Comparison of ENCODE assay signal across 24 mouse cellular contexts in the genomic region with DNA sequence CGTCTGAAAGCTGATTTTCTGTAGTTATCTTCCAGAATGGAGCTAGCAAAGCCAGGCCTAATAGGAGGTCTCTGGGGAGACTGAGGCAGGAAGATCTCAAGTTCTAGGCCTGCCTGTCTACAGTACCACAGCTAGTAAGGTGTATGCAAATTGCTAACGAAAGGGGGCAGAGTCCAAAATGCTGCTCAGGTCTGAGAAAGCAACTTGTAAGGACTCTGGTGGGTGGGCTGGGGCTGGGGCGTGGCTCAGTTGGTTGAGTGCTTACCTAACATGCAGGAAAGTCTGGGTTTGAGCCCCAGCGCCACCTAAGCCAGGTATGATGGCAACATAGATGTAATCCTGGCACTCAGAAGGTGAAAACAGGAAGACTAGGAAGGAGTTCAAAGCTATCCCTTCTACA.
"Had no signal": no experiment of that assay in that cellular context is flagged by ENCODE, and none has a peak within 500 bp of the region (broad histone marks: within the 10 kb centered on the region; RNA-seq: fewer than 3 reads in every experiment).

No protein-coding gene starts in this region.

- H3K9ac ChIP-seq: heart, embryonic 12.5 days; hindbrain, embryonic 13.5 days; hindbrain, embryonic 15.5 days; intestine, embryonic 15.5 days; limb, embryonic 13.5 days; liver, embryonic 13.5 days; liver, embryonic 15.5 days had no signal

- H3K4me3 ChIP-seq: gastrocnemius, adult 2 months; heart, embryonic 10.5 days; heart, embryonic 12.5 days; hindbrain, embryonic 10.5 days; hindbrain, embryonic 13.5 days; hindbrain, embryonic 15.5 days; intestine, embryonic 15.5 days; layer of hippocampus, adult 2 months; left cerebral cortex, adult 2 months; limb, embryonic 13.5 days; liver, embryonic 13.5 days; liver, embryonic 15.5 days had no signal

- ATAC-seq: hindbrain, postnatal 0 days; intestine, embryonic 15.5 days; intestine, postnatal 0 days had no signal

- H3K9me3 ChIP-seq: heart, embryonic 10.5 days; hindbrain, embryonic 13.5 days; hindbrain, embryonic 15.5 days; intestine, embryonic 15.5 days; liver, embryonic 13.5 days had no signal

- H3K27ac ChIP-seq: hindbrain, embryonic 10.5 days; hindbrain, embryonic 13.5 days; hindbrain, embryonic 15.5 days; hindbrain, postnatal 0 days; intestine, embryonic 15.5 days; layer of hippocampus, adult 2 months; left cerebral cortex, adult 2 months; liver, embryonic 13.5 days; liver, embryonic 15.5 days had no signal

- DNase-seq: gastrocnemius, adult 2 months; gastrocnemius, postnatal 10 days; gastrocnemius, postnatal 25 days; heart, adult 18-20 months; heart, postnatal 10 days; heart, postnatal 4 days; kidney, adult 18-20 months; kidney, postnatal 10 days; kidney, postnatal 4 days; liver; liver, embryonic 13.5 days had no signal

- H3K36me3 ChIP-seq: heart, embryonic 10.5 days; heart, embryonic 12.5 days; hindbrain, embryonic 10.5 days; hindbrain, embryonic 13.5 days; hindbrain, embryonic 15.5 days; intestine, embryonic 15.5 days; limb, embryonic 13.5 days; liver, embryonic 13.5 days; liver, embryonic 15.5 days had no signal

- H3K27me3 ChIP-seq: heart, embryonic 12.5 days; hindbrain, embryonic 15.5 days; intestine, embryonic 15.5 days; limb, embryonic 13.5 days had no signal

- H3K4me2 ChIP-seq: hindbrain, embryonic 13.5 days; hindbrain, embryonic 15.5 days; liver, embryonic 11.5 days; liver, embryonic 13.5 days; liver, embryonic 15.5 days had no signal
